Mouse (Mus musculus) testis, adult 2 months (tissue): ENCODE measurements around the gene 4930579F01Rik.

Experiments
- CTCF ChIP-seq: fragments of 200-500 bp; IDR thresholded peaks from 2 replicates; pipeline ENCODE4 v1.5.1; 2012; ENCODE audit warnings: low read depth, mild to moderate bottlenecking, inconsistent platforms, low read length, moderate library complexity; ENCODE audit not compliant: control insufficient read depth, insufficient read depth, insufficient replicate concordance
- POLR2A ChIP-seq: fragments of 200-500 bp; IDR thresholded peaks from 2 replicates; pipeline ENCODE4 v1.6.1; 2012; ENCODE audit warnings: low read depth, mild to moderate bottlenecking, inconsistent platforms, low read length, moderate library complexity; ENCODE audit not compliant: control insufficient read depth

DNA sequence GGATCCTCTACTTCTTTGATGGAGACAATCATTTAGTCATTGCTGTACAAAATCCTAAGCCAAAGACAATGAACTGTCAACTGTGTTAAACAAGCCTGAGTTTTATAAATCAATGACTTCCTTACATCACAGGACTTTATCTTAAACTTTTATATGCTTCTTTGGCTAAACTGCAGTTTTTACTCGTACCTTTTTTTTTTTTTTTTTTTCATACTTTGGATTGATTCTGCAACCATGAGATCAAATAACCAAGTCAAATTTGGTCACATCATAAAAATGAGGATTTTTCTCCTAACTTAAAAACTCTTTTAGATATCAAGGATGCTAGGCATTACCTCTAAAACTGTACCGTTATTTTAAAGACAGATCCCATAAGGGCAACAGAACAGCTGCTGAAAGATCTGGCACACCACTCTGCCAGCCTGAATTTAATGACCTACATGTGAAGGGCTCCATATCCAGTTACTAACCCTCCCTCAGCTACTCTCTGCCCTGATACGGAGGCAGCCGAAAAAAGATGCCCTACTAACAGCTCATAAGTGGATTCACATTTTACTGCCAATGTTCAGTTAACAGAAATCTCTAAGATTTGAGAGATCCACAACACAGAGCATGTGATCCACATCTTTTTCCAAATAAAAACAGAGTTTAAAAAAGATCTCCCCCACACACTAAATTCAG is 51.4 kb downstream of the 4930579F01Rik start:
- TF ChIP-seq CTCF (no peak), POLR2A (no peak)
